Mouse (Mus musculus): ENCODE data around the gene Slc36a3.
A peak's percentile ranks its signal among the peaks of the same experiment; 100 is the strongest.
"Not testable (repeated sequence)": the region's sequence is repeated elsewhere in the genome, so short reads cannot be mapped to it uniquely, and the experiment has no call there.

Slc36a3 gene

DNA sequence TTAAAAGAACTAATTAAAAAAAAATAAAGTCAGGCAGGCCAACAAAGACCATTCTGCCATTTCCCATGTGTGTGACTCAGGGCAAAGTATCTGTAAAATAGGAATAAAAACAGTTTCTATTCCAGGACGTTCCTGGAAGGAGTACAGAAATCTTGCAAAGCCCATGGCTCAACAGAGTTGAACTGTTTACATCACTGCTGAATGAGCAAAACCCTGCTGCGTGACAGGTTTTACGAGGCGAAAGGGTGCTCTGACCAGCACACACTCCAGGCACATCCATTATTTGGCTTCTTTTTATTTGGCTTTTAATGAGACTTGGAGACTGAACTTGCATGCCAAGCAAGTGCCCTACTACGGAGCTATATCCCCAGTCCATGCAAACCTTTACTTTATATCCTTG is 7.5 kb downstream of the Slc36a3 start:
- DNase-seq (ENCODE audit: low read depth, low spot score), result no peak

DNA sequence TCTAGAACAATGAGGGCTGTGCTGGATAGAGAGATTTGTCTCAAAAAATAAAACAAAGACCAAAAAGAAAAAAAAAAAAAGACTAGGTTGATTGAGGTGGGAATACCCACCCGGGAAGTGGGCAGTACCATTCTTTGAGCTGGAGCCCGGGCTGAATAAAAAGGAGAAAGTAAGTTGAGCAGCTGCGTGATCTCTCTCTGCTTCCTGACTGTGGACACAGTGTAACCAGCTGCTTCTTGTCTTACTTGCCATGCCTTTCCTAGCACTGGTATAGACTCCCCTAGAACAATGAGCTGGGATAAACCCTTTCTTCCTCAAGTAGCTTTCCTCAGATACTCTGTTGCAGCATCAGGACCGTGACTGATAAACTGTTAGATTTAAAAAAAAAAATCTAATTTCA is 10.0 kb downstream of the Slc36a3 start:
- DNase-seq (ENCODE audit: low read depth, low spot score), result no peak

DNA sequence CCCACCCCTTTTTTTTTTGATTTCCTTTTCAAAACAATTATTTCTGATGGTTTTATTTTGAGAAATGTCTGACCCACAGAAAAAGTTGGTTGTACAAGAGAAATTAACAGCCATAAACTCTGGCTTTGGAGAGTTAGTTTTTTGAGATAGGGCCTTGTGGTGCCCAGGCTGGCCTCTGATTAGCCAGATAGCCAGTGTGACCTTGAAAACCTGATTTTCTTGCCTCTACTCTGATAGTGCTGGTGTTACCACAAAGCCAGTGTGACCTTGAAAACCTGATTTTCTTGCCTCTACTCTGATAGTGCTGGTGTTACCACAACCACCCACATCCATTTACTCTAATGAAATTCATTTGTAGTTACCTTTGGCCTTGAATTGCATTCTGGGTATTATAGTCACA is 13.9 kb downstream of the Slc36a3 start:
- DNase-seq (ENCODE audit: low read depth, low spot score), result no peak

DNA sequence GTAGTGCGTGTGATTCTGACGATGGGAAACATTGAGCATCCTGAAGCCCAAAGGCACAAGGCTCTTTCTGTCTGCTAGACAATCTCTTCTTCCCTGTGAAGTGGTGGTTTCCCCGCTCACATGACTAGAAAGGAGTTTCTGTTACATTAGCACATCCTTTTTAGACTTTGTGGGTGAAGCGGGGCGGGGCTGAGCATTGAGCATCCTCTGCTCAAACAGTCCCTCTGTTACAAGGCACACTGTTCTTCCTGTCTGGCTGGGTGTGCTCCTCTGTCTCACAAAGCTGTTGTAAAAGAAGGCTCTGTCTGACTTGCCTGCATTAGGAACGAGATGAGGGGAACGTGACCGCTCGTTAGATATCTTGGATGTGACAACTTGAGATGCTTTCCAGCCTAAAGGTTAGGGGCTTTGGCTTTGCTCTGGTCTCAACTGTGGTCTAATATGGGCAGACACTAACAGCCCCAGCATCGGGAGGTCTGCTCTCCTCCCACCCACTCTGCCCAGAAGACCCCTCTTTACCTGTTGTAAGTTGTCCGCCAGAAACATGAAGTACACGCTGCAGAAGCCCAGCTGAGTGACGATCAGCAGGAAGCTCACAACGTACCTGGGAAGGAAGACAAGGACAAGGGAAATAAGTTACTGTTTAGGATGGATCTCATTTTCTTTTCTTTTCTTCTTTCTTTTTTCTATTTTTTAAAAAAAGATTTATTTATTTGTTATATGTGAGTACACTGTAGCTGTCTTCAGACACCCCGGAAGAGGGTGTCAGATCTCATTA is 14.5 kb downstream of the Slc36a3 start:
- peak; percentile 12 for DNase-seq (ENCODE audit: low read depth, low spot score)

DNA sequence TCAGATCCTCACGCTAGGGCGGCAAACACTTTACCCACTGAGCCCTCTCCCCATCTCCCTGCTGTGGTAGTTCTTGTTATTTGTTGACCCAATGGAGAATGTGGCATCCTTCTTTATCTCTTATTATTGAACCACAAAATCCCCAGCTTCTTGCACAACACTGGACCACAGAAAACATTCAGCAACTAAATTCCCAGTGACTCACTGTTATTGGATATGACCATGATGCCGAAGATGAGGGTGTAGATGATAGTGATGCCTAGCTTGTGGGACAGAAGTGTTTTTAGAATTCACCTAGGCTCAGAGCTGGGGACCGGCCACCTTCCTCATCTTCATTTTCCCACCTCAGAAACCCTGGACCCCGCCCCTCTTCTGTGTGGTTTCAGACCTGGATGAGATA is 16.6 kb downstream of the Slc36a3 start:
- no peak for DNase-seq (ENCODE audit: low read depth, low spot score)

DNA sequence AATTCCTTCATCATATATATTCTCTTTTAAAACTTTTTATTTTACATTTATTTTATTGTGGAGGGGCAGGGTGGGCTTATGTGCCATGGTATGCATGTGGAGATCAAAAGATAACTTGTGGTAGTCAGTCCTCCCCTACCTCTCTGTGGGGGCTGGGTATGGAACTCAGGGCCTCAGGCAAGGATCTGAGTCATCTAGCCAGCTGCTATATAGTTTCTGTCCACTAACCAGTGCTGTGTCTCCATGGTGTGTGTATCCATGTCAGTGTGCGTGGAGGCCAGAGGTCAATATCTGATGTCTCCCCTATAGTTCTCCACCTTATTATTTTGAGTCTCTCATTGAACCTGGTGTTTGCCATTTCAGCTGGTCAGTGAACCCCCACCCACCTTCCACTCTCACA is 17.1 kb downstream of the Slc36a3 start:
- no peak for DNase-seq (ENCODE audit: low read depth, low spot score)

DNA sequence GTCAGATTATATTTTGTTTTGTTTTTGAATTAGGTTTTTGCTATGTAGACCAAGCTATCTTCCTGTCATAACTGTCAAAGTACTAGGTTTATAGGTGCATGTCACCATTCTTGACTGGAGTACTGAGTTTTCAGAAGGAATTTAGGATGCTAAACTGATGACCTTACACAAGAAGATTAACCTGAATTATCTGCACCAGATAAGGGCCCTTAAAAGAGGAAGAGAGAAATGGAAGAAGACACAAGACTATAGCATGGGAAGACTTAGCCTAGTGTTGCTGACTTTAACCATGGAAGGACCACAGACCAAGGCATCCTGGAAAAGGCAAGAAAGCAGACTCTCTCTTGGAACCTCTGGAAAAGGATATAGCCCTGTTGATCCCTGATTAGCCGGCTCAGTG is 18.3 kb downstream of the Slc36a3 start:
- DNase-seq (ENCODE audit: low read depth, low spot score), result no peak

DNA sequence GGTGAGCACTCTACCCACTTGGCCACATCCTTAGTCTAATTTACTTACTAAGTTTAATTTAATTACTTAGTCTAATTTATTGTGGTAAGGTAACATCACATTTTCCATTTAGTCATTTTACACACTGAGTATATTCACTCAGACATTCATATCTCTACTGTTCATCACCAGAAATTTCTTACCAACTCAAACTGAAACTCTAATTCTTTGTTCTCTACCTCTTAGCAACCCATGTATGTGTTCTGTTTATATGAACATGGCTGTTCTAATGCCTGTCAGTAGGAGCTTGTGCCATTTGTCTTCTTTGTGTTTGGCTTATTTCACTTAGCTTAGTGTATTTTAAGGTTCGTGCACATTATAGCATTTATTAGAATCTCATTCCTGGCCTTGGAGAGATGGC is 19.6 kb downstream of the Slc36a3 start:
- no peak for DNase-seq (ENCODE audit: low read depth, low spot score)

DNA sequence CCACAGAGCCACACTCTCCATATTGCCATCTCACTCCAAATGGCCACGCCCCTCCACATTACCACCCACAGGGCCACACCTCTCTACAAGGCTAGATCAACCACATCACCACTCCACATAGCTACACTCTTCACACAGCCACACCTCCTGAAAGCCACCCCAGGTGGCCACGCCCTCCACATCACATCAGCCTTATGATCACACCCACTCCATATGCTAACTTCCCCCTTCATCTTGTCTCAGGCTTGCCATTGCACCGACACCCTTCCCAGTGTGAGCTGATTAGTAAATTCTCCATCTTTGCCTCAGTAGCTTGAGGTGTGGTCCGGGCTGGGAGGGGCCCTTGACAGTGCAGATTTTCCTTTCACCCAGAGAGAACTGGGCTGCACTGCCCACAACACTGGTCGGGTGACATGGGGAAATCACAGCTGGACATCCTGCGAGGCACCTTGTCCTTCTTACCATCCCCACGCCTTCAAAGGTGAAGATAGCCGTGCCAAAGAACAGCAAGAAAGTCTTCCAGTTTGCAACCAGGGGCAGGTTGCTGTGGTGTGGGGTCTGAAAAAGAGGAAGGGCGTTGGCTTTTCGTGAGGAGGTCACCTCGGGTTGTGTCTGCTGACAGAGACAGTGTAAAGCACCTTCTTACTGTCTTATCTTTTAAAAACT is 20.3 kb downstream of the Slc36a3 start:
- no peak for DNase-seq (ENCODE audit: low read depth, low spot score)

DNA sequence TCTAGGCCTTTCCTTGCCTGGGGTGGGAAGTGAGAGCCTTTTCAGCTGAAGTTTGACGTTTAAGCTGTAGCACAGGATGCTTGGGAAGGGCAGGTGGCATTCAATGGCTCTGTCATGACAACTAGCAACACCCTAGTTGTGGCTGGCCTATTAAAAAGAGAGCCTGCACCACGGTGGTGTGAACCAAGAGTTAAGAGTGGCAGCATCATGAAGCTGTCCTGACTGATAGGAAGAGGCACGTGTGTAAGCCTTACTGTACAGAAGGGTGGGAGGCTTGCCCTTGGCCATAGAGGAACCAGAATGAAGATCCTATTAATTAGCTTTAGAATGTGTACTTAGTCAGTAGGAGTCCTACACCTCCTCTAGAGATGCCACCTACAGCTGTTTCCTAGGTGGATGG is 23.1 kb downstream of the Slc36a3 start:
- no peak for DNase-seq (ENCODE audit: low read depth, low spot score)

DNA sequence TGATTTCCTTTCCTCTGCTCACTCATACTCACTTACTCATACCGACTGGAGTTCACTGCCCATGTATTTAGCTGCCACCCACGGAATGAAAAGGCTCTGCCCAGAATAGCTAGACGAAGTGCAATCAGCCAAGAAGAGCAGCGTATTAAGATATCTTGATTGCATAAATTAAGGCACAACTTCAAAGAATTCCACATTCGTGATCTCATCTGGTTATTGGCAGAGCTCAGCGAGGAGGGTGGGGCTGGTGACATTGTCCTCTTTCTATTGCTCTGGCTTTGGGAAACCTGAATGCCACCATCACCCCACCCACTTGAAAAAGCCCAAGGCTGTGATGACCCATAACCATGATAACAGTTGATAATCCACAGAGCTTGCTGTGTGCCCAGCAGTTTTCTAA is 23.6 kb downstream of the Slc36a3 start:
- DNase-seq (ENCODE audit: low read depth, low spot score), result no peak

DNA sequence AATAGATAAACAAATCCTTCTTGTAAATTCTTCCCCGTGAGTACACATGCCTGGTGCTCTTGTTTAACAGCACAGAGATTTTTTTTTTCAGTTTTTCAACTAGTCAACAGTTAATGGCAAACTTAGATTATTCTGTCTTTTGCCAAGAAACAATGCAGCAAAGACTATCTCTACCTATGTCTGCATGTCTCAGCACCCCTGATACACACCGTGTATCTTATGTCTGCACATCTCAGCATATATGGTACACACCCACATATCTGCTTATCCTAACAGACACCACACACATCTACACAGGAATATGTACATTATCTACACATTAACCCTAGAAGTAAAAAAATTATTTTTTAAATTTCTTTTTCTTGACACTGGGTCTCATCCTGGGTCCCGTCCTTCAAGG is 24.8 kb downstream of the Slc36a3 start:
- DNase-seq (ENCODE audit: low read depth, low spot score), result no peak

DNA sequence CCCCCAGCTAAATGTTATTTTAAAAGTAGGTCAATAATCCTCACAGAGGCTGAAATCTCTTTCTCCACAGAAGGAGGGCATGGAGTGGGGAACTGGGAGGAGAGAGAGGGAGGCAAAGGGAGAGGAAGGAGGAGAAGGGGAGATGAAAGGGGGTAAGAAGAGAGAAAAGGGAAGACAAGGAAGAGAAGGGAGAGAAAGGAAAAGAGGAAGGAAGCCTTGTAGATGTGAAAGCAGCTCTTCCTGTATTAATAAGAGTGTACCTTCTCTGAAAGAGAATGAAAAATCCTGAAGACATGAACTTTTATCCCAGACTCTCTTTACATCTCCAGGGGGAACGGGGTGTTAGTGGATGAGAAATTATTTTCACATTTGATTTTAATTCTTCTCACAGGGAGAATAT is 30.1 kb downstream of the Slc36a3 start:
- DNase-seq (ENCODE audit: low read depth, low spot score), result no peak

DNA sequence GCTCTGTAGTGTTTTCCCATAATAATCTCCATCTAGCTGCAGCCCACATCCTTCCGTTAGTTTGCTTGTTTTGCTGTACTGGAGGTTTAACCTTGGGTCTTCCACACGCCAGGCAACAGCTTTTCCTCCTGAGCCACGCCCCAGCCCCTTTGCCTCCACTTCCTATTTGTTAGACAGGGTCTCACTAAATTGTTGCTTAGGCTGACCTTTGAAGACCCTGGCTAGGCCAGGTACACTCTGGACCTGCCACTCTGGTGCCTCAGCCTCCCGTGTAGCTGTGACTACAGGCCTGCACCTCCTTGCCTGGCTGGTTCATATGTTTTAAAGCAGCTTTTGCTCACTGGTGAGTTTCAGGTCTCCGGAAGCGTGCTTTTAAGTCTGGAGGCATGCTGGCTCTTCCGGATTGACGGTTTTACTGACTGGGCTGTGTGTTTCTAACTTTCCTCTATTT is 30.7 kb downstream of the Slc36a3 start:
- DNase-seq (ENCODE audit: low read depth, low spot score), result no peak

DNA sequence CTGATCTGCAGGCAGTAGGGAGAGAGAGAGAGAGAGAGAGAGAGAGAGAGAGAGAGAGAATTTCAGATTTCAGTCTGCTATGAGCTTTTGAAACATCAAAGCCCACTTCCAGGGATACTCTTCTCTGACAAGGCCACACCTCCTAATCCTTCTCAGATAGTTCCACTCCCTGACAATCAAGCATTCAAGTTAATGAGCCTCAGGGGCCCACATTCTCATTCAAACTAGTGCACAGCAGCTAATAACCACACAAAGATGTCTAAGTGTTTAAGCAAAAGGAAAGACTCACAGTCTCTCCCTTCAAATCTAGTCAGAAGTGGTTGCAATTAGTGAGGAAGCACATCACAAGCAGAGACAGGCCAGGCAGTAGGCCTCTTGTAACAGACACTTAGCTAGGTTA is 31.2 kb downstream of the Slc36a3 start:
- no peak for DNase-seq (ENCODE audit: low read depth, low spot score)

DNA sequence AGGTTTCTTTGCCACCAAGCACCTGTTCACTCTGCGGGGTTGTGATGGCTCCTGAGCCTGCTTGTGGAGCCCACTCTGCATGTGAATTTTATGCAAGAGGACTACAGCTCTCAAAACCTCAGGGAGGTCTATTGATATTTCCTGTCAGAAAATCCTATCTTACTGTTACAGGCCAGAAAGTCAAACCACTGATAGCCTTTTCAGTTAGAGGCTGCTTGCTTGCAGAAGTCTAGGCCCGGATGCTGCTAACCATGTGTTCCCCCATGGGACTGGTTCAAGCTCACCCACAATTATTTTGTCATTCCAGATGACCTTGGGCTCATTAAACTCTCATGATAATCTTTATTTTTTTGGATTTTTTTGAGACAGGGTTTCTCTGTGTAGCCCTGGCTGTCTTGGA is 34.5 kb downstream of the Slc36a3 start:
- no peak for DNase-seq (ENCODE audit: low read depth, low spot score)

DNA sequence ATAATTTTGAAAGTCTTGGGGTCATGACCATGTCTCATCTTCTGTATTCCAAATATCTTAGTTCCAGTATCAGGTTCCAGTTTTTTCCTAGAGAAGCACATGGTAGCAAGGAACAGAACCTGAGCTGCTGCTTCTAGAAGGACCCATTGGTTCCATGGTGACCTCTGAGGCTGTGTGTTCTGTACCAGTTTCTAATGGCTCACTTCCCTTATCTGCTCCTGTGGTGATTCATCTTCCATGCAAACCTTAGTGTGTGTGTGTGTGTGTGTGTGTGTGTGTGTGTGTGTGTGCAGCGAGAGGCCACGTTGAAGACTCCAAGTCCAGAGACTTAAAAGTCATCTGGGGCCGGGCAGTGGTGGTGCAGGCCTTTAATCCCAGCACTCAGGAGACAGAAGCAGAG is 35.5 kb downstream of the Slc36a3 start:
- DNase-seq (ENCODE audit: low read depth, low spot score), result no peak

DNA sequence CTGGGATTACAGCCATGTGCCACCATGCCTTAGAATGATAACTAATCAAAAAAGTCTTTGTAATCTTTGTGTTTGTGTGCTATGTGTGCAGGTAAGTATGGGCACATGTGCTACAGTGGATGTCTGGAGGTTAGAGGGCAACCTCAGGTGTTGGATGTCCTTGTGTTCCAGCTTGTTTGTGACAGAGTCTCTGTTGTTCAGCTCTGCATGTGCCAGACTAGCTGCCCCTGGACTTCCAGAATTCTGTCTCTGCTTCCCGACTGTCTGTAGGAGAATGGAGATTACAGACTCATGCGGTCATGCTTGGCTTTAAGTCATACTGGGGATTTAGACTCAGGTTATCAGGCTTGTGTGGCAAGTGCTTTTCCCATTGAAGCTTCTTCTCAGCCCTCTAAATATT is 37.2 kb downstream of the Slc36a3 start:
- no peak for DNase-seq (ENCODE audit: low read depth, low spot score)

DNA sequence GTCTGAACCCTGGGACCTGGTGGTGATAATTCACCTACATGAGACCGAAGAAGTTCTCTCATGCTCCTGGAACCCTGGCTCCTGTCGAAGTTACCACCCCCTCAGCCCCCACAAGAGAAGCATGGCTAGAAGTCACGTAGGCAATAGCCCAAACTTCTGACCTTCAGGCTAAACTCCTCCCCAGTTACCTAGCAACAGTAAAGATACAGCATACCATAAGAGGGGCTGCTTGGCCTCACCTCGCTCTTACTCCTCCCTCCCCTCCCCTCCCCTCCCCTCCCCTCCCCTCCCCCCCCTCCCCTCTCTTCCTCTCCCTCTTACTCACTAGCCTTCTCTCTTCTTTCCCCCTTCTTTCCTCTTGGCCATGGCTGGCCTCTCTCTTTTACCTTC is 37.7 kb downstream of the Slc36a3 start:
- DNase-seq (ENCODE audit: low read depth, low spot score), result not testable (repeated sequence)

DNA sequence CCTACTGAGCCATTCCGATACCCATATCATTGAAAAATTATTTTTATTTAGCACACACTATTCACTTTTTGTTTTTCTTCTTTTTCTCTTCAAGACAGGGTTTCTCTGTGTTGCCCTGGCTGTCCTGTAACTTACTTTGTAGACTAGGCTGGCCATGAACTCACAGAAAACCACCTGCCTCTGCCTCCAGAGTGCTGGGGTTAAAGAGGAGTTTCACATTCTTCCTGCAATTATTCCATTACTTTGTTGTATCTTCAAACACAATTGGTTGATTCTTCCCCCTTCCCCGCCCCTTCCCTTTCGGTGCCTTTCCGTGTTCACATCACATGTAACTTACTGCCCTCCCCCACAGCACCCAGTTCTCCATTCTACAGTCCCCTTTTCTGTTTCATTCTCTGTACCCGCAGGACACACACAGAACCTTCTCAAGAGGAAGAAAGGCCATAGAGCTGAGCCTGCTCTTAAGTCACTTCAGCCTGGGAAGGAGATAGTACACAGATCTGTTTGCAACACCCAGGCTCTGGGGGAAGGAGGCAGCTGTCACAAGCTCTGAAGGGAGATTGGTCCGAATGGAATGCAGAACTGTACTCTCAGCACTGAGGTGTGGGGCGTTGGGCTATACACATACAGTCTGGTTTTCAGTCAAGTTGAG is 38.2 kb downstream of the Slc36a3 start:
- DNase-seq (ENCODE audit: low read depth, low spot score), result no peak

DNA sequence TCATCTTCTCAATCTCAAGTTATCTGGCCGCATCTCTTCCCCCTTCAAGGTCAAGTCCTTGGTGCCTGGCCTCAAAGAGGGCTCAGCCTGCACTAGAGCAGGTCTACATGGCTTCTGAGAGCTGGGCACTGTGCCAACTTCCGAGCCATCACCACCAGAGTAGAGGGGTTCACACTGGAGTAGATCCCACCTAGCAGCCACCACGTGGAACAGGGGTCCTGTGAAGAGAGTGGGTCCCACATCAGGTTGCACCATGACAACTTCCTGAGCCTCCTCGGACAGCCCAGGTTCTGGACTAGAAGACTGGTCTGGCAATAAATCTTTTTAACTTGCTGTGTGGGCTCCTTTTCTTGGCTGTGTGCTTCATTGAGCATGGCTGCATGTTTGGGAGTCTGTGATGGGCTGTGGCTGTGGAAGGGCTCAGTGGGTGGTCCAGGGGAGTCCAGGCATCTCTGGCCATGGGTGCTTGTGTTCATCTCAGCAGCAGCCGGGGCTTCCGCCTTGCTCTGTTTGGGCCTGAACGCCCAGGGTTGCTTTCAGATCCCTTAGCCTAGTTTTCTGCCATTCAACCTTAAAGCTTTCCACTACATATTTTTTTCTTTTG is 40.8 kb downstream of the Slc36a3 start:
- no peak for DNase-seq (ENCODE audit: low read depth, low spot score)

DNA sequence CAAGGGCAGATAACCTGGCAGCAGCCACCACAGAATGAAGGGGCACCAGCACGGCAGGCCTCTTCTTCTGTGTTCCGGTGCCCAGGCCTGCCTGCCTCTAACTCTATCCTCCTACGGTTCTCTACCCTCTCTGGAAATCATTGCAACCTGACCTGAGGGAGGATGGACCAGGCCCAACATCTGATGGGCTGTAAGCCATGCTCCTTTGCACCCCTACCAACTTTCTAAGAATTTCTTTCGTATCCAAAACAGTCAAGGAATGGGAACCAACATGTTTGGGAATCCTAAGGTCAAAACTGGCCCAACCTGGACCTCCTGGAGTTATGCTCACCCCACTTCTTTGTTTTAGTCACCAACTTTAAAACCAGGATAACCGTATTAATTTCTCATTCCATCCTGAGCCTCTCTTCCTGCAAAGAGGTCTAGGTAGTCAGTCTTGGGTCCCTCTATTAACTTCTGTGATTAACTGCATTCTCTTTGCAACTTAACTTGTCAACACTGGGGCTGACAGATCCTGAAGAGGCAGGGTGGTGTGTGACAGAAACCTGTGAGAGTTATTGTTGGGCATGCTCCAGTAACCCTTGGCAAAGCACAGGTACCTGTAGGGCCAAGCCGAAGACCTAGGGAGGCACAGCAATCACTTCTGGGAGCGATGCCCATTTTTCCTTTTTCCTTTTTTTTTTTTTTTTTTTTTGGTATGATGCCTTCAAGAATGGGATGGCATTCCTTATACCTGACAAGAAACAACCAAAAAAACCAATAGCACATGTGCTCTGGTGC is 41.8 kb downstream of the Slc36a3 start:
- DNase-seq (ENCODE audit: low read depth, low spot score), result no peak
